Comparison of ENCODE assay signal across 18 mouse cellular contexts in the genomic region with DNA sequence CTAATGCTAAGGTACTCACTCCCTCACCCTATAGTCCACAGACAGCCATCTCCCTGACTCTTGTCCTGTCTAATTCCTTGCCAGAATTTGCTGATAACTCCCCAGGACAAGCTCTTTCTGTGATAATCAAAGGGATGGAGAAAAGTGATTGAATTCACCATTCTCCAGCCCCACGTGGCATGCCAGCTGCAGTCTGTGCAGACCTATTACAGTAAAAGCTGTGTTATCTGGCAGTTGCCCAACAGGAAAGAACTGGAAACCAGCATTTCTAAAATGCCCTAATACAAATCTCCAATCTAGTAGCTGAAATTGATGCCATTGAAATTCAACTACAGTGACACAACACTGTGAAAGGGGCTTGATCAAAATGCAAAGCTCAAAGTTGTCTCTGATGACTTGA.
DNase-seq lines count a peak whose midpoint lies in the region; ATAC-seq and TF ChIP-seq lines count a peak whose summit lies in the region.
"Had no signal": no experiment of that assay in that cellular context is flagged by ENCODE, and none has a peak within 500 bp of the region (broad histone marks: within the 10 kb centered on the region; RNA-seq: fewer than 3 reads in every experiment).

No protein-coding gene starts in this region.

- peak; percentile 6 to 13 for DNase-seq in frontal cortex, postnatal 10 days (ENCODE audit: low spot score in 2 of 2)
- DNase-seq in frontal cortex, postnatal 25 days (ENCODE audit: low spot score in 2 of 2): no peak
- DNase-seq in lung, embryonic 14.5 days: peak; percentile 0
- DNase-seq in lung, postnatal 0 days (ENCODE audit: low spot score): no peak
- DNase-seq in brain, embryonic 18.5 days (ENCODE audit: low read depth, low spot score): peak; percentile 10
- DNase-seq in layer of hippocampus, postnatal 10 days (ENCODE audit: low spot score in 2 of 2): peak; percentile 18 to 39
- no peak for DNase-seq in thymus, postnatal 4 days
- DNase-seq in cerebellum, adult 8-10 months: no peak
- DNase-seq: B cell, adult 2 months; cerebellum, adult 2 months; embryo, embryonic 11 days; gastrocnemius, adult 2 months; heart, adult 18-20 months; kidney, adult 9 months; liver, embryonic 13.5 days; lung, postnatal 10 days had no signal

- no peak overlapping the region for H3K9ac ChIP-seq in lung, embryonic 14.5 days
- no peak overlapping the region for H3K9ac ChIP-seq in lung, postnatal 0 days (replicated peaks; ENCODE audit: low read depth)
- H3K9ac ChIP-seq: heart, embryonic 15.5 days; liver, embryonic 13.5 days; stomach, embryonic 15.5 days had no signal

- no peaks in the 10 kb centered on the region for H3K4me1 ChIP-seq in lung, embryonic 14.5 days (ENCODE audit: insufficient read depth)
- no peaks in the 10 kb centered on the region for H3K4me1 ChIP-seq in lung, postnatal 0 days (ENCODE audit: insufficient read depth, low read depth, low read length)
- H3K4me1 ChIP-seq: heart, embryonic 15.5 days; liver, embryonic 13.5 days; stomach, embryonic 15.5 days had no signal

- no peak for TF ChIP-seq CTCF in lung, embryonic 14.5 days (IDR thresholded peaks at IDR 0.05; ENCODE audit: low read depth)
- TF ChIP-seq CTCF in lung, postnatal 0 days (IDR thresholded peaks at IDR 0.05): no peak

- no peak for ATAC-seq in lung, embryonic 14.5 days (ENCODE audit: insufficient read depth)
- ATAC-seq in lung, postnatal 0 days: no peak

- H3K4me2 ChIP-seq in lung, embryonic 14.5 days: no peak overlapping the region
- no peak overlapping the region for H3K4me2 ChIP-seq in lung, postnatal 0 days (replicated peaks; ENCODE audit: low read depth, low read length)
- H3K4me2 ChIP-seq: heart, embryonic 15.5 days; liver, embryonic 13.5 days; stomach, embryonic 15.5 days had no signal

- H3K9me3 ChIP-seq in lung, embryonic 14.5 days (ENCODE audit: low read depth, low read length): no peaks in the 10 kb centered on the region
- no peaks in the 10 kb centered on the region for H3K9me3 ChIP-seq in lung, postnatal 0 days (ENCODE audit: low read length)
- H3K9me3 ChIP-seq: heart, embryonic 15.5 days; liver, embryonic 13.5 days; stomach, embryonic 15.5 days had no signal

- 33% methylated on average over 1 of the region's 1 CpGs for WGBS in lung, embryonic 14.5 days
- 33% methylated on average over 1 of the region's 1 CpGs for whole genome bisulfite sequencing in lung, postnatal 0 days

- H3K27ac ChIP-seq in lung, embryonic 14.5 days (ENCODE audit: low read depth): no peak overlapping the region
- no peak overlapping the region for H3K27ac ChIP-seq in lung, postnatal 0 days (ENCODE audit: low read length)
- H3K27ac ChIP-seq: gastrocnemius, adult 2 months; heart, embryonic 15.5 days; liver, embryonic 13.5 days; stomach, embryonic 15.5 days had no signal

- no peak overlapping the region for H3K4me3 ChIP-seq in lung, embryonic 14.5 days (ENCODE audit: low read depth, low read length)
- H3K4me3 ChIP-seq in lung, postnatal 0 days (ENCODE audit: low read depth, low read length): no peak overlapping the region
- H3K4me3 ChIP-seq: gastrocnemius, adult 2 months; heart, embryonic 15.5 days; liver, embryonic 13.5 days; stomach, embryonic 15.5 days had no signal

- no peaks in the 10 kb centered on the region for H3K36me3 ChIP-seq in lung, embryonic 14.5 days (ENCODE audit: insufficient read depth)
- H3K36me3 ChIP-seq in lung, postnatal 0 days (ENCODE audit: insufficient read depth, low read length): no peaks in the 10 kb centered on the region
- H3K36me3 ChIP-seq: heart, embryonic 15.5 days; liver, embryonic 13.5 days; stomach, embryonic 15.5 days had no signal

- H3K27me3 ChIP-seq in lung, embryonic 14.5 days (ENCODE audit: insufficient read depth, low read length): no peaks in the 10 kb centered on the region
- H3K27me3 ChIP-seq in lung, postnatal 0 days (replicated peaks; ENCODE audit: insufficient read depth, low read length): no peaks in the 10 kb centered on the region
- H3K27me3 ChIP-seq: heart, embryonic 15.5 days; liver, embryonic 13.5 days; stomach, embryonic 15.5 days had no signal

- TF ChIP-seq EP300 in lung, postnatal 0 days (IDR thresholded peaks at IDR 0.05): no peak

Comparison
In these comparisons a context has a peak if more than half of its experiments do, and no peak if none do; other contexts are left out.
1. DNase-seq: peak in frontal cortex, postnatal 10 days (2 of 2), lung, embryonic 14.5 days (single experiment), brain, embryonic 18.5 days (single experiment) and layer of hippocampus, postnatal 10 days (2 of 2); none in frontal cortex, postnatal 25 days (0 of 2), lung, postnatal 0 days (single experiment), thymus, postnatal 4 days (single experiment) and cerebellum, adult 8-10 months (single experiment).